In the genomic region with DNA sequence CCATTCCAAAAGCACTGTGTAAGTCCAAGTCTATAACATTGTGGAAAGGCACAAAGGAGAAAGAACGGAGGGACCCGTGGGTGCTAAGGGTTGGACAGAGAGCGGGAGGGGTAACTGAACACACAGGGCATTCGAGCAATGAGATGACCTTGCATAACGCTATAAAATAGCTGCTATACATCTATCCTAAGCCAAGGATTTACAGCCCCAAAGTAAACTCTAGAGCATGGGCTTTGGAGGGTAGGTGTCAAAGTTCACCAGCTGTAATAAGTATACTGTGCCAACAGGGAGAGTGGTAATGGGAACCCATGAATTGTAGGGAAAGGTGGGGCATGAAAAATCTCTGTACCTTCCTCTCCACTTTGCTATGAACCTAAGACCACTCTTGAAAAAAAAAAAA, we compare ENCODE assay signal across 8 mouse cellular contexts. TPM values are rescaled to one million over a fixed set of nuclear protein-coding genes. Genes with fewer than 3 reads are reported as not detected.
A peak's percentile ranks its signal among the peaks of the same experiment; 100 is the strongest.
DNase-seq lines count a peak whose midpoint lies in the region; ATAC-seq and TF ChIP-seq lines count a peak whose summit lies in the region.

A gene (minus strand): TSS at position 12 of the 400 bp plus-strand sequence.

- no peaks in the 10 kb centered on the region for H3K9me3 ChIP-seq in intestine, postnatal 0 days (ENCODE audit: control insufficient read depth)
- H3K9me3 ChIP-seq in midbrain, embryonic 11.5 days (ENCODE audit: control insufficient read depth, low read length): no peaks in the 10 kb centered on the region

- no peaks in the 10 kb centered on the region for H3K27me3 ChIP-seq in intestine, postnatal 0 days (replicated peaks; ENCODE audit: control insufficient read depth, insufficient read depth, low read length)
- no peaks in the 10 kb centered on the region for H3K27me3 ChIP-seq in midbrain, embryonic 11.5 days (ENCODE audit: control insufficient read depth, insufficient read depth, low read length)

- 87% methylated on average over 5 of the region's 5 CpGs for WGBS in bone marrow, adult 2 months
- WGBS in intestine, postnatal 0 days: 33% methylated on average over 5 of the region's 5 CpGs
- WGBS in midbrain, embryonic 11.5 days: 89% methylated on average over 5 of the region's 5 CpGs

- DNase-seq in adrenal gland, adult 18-20 months (ENCODE audit: low spot score in 2 of 2): no peak
- no peak for DNase-seq in adrenal gland, adult (ENCODE audit: inconsistent age in 2 of 2, low spot score in 1 of 2)
- no peak for DNase-seq in gastrocnemius, postnatal 4 days (ENCODE audit: low spot score in 2 of 2)
- no peak for DNase-seq in midbrain, embryonic 11.5 days (ENCODE audit: low spot score, missing footprints)
- no peak for DNase-seq in cerebellum, postnatal 14 days
- DNase-seq in lung, postnatal 10 days: no peak

- TF ChIP-seq POLR2A in bone marrow, adult 2 months (IDR thresholded peaks at IDR 0.05; ENCODE audit: borderline replicate concordance, control insufficient read depth, low read depth, low read length): no peak

- H3K36me3 ChIP-seq in intestine, postnatal 0 days (ENCODE audit: control insufficient read depth, insufficient read depth): no peaks in the 10 kb centered on the region
- no peaks in the 10 kb centered on the region for H3K36me3 ChIP-seq in midbrain, embryonic 11.5 days (ENCODE audit: control insufficient read depth, insufficient read depth, low read length)

- H3K4me2 ChIP-seq in intestine, postnatal 0 days (replicated peaks; ENCODE audit: low read depth): peak within 1 kb of the TSS; percentile 6; the same call in 1 of the 2 replicates
- H3K4me2 ChIP-seq in midbrain, embryonic 11.5 days: no peak within 1 kb of the TSS

- no peak within 1 kb of the TSS for H3K27ac ChIP-seq in bone marrow, adult 2 months (ENCODE audit: control insufficient read depth, insufficient read depth, low read depth, low read length, poor library complexity)
- H3K27ac ChIP-seq in intestine, postnatal 0 days (ENCODE audit: low read depth, low read length): no peak within 1 kb of the TSS
- no peak within 1 kb of the TSS for H3K27ac ChIP-seq in midbrain, embryonic 11.5 days (ENCODE audit: low read depth, low read length)

- peak; percentile 64 for ATAC-seq in intestine, postnatal 0 days
- ATAC-seq in midbrain, embryonic 11.5 days (ENCODE audit: low FRiP score): no peak

- no peak within 1 kb of the TSS for H3K4me3 ChIP-seq in bone marrow, adult 2 months (replicated peaks; ENCODE audit: control insufficient read depth, low read depth, low read length)
- H3K4me3 ChIP-seq in intestine, postnatal 0 days (ENCODE audit: low read depth, low read length): no peak within 1 kb of the TSS
- H3K4me3 ChIP-seq in midbrain, embryonic 11.5 days (ENCODE audit: low read depth, low read length): no peak within 1 kb of the TSS

- H3K9ac ChIP-seq in intestine, postnatal 0 days (ENCODE audit: low read depth, low read length): no peak within 1 kb of the TSS
- no peak within 1 kb of the TSS for H3K9ac ChIP-seq in midbrain, embryonic 11.5 days (ENCODE audit: low read length)

- H3K4me1 ChIP-seq in bone marrow, adult 2 months (ENCODE audit: control insufficient read depth, insufficient read depth, low read length): no peaks in the 10 kb centered on the region
- H3K4me1 ChIP-seq in intestine, postnatal 0 days (replicated peaks; ENCODE audit: control insufficient read depth, insufficient read depth, low read length): no peaks in the 10 kb centered on the region
- H3K4me1 ChIP-seq in midbrain, embryonic 11.5 days (ENCODE audit: control insufficient read depth, insufficient read depth, low read length): peaks cover 2% of the 10 kb centered on the region; the same call in 1 of the 2 replicates

- no peak for TF ChIP-seq CTCF in bone marrow, adult 2 months (IDR thresholded peaks at IDR 0.05; ENCODE audit: control insufficient read depth, insufficient read depth, low read length)
- no peak for TF ChIP-seq CTCF in intestine, postnatal 0 days (IDR thresholded peaks at IDR 0.05; ENCODE audit: low read depth)

RNA-seq across cellular contexts. Expression of the gene that starts here (rescaled TPM):
- 10 to 100 TPM; 48.1 to 54.0 TPM for total RNA-seq in adrenal gland, adult 18-20 months (2021)
- polyA plus RNA-seq in bone marrow, adult 2 months (2011; ENCODE audit: insufficient read depth, insufficient read length, low replicate concordance, missing spikeins): 14.0 and 37.9 TPM in 2 replicates
- total RNA-seq in gastrocnemius, postnatal 4 days (2021): 100 to 1,000 TPM in 1 of 2 experiments, 10 to 100 TPM in 1; 95.9 to 103 TPM
- polyA plus RNA-seq in intestine, postnatal 0 days (2015; fragmentation: Nextera tagmentation; extraction: Ambion mirVana): 42.3 and 43.3 TPM in 2 replicates
- polyA plus RNA-seq in midbrain, embryonic 11.5 days (2014; fragmentation: Nextera tagmentation; extraction: Ambion mirVana): 99.2 and 101 TPM in 2 replicates
